Mouse (Mus musculus): ENCODE data around the gene Ikbke.

Ikbke gene

GRCm38 (mm10) chr1:131290648-131291047 lies 11.2 kb upstream of the Ikbke start:
- TF ChIP-seq GATA4 (IDR thresholded peaks at IDR 0.05; ENCODE audit: insufficient replicate concordance, low read length): no peak

- no peak for TF ChIP-seq GATA4 (IDR thresholded peaks at IDR 0.05; ENCODE audit: insufficient replicate concordance, low read length)
Measured at GRCm38 (mm10) chr1:131288938-131289337, 9.5 kb upstream of the Ikbke start.

- TF ChIP-seq GATA4 (IDR thresholded peaks at IDR 0.05; ENCODE audit: insufficient replicate concordance, low read length): no peak
Measured at GRCm38 (mm10) chr1:131287267-131287666, 7.9 kb upstream of the Ikbke start.

- no peak for TF ChIP-seq GATA4 (IDR thresholded peaks at IDR 0.05; ENCODE audit: insufficient replicate concordance, low read length)
Measured at GRCm38 (mm10) chr1:131286803-131287202, 7.4 kb upstream of the Ikbke start.

GRCm38 (mm10) chr1:131284616-131285015 lies 5.2 kb upstream of the Ikbke start:
- TF ChIP-seq GATA4 (IDR thresholded peaks at IDR 0.05; ENCODE audit: insufficient replicate concordance, low read length): no peak

- TF ChIP-seq GATA4 (IDR thresholded peaks at IDR 0.05; ENCODE audit: insufficient replicate concordance, low read length): no peak
Measured at GRCm38 (mm10) chr1:131284167-131284566, 4.8 kb upstream of the Ikbke start.

- TF ChIP-seq GATA4 (IDR thresholded peaks at IDR 0.05; ENCODE audit: insufficient replicate concordance, low read length): no peak
Measured at GRCm38 (mm10) chr1:131281731-131282130, 2.3 kb upstream of the Ikbke start.

GRCm38 (mm10) chr1:131280280-131280679 lies 874 bp upstream of the Ikbke start:
- no peak for TF ChIP-seq GATA4 (IDR thresholded peaks at IDR 0.05; ENCODE audit: insufficient replicate concordance, low read length)

- TF ChIP-seq GATA4 (IDR thresholded peaks at IDR 0.05; ENCODE audit: insufficient replicate concordance, low read length): no peak
Measured at GRCm38 (mm10) chr1:131278606-131279455, 575 bp downstream of the Ikbke start.

- TF ChIP-seq GATA4 (IDR thresholded peaks at IDR 0.05; ENCODE audit: insufficient replicate concordance, low read length): no peak
Measured at GRCm38 (mm10) chr1:131276831-131277230, 2.6 kb downstream of the Ikbke start.

GRCm38 (mm10) chr1:131275577-131275976 lies 3.8 kb downstream of the Ikbke start:
- no peak for TF ChIP-seq GATA4 (IDR thresholded peaks at IDR 0.05; ENCODE audit: insufficient replicate concordance, low read length)

- TF ChIP-seq GATA4 (IDR thresholded peaks at IDR 0.05; ENCODE audit: insufficient replicate concordance, low read length): no peak
Measured at GRCm38 (mm10) chr1:131274725-131275539, 4.5 kb downstream of the Ikbke start.

GRCm38 (mm10) chr1:131269797-131270578 lies 9.4 kb downstream of the Ikbke start:
- no peak for TF ChIP-seq GATA4 (IDR thresholded peaks at IDR 0.05; ENCODE audit: insufficient replicate concordance, low read length)

GRCm38 (mm10) chr1:131268776-131269175 lies 10.6 kb downstream of the Ikbke start:
- no peak for TF ChIP-seq GATA4 (IDR thresholded peaks at IDR 0.05; ENCODE audit: insufficient replicate concordance, low read length)

- TF ChIP-seq GATA4 (IDR thresholded peaks at IDR 0.05; ENCODE audit: insufficient replicate concordance, low read length): no peak
Measured at GRCm38 (mm10) chr1:131263905-131264304, 15.5 kb downstream of the Ikbke start.

Data from liver, adult (tissue).